Mouse (Mus musculus) 416B (cell line): ENCODE data around the gene Stam2.

Experiments used
- DNase-seq: peaks from one replicate; pipeline ENCODE4 v3.0.0; 2011; ENCODE audit warnings: low read depth

Gene Stam2

GRCm38 (mm10) chr2:52647255-52647998, 94.7 kb downstream of the Stam2 start:
- no peak for DNase-seq

- DNase-seq = no peak
Observed at GRCm38 (mm10) chr2:52643657-52644056, 98.4 kb downstream of the Stam2 start.
